Mouse (Mus musculus) embryo, embryonic 10 days (tissue): ENCODE data around the gene Sept3.
"Not testable (repeated sequence)": the region's sequence is repeated elsewhere in the genome, so short reads cannot be mapped to it uniquely, and the experiment has no call there.

Experiments
- DNase-seq: peaks from one replicate; pipeline ENCODE4 v3.0.0-alpha.2; 2015; ENCODE audit warnings: low spot score

The Sept3 gene

GRCm38 (mm10) chr15:82274593-82274926, at the start of gene Sept3:
Sept3 (plus strand) TSS chr15:82274893.
- no peak for DNase-seq

DNA sequence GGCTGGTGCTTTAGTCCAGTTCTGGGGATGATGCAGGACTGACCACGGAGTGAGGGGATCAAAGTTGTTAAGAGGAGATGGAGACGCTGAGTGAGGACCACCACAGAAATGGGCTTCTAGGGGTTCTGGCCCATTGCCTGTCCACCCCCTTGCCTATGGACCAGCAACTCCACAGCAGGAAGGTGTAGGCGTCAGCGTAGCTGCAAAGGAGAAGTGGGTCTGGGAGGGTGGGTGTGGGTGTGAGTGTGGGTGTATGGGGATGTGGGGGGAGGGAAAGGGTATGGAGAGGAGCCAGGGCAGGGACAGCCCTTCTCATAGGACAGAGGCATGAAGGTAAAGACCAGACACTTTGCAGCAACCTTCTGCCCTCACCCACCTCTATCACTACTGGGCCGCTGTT, 48.9 kb upstream of the Sept3 start:
- no peak for DNase-seq

- no peak for DNase-seq
Observed at GRCm38 (mm10) chr15:82229542-82230045, 45.1 kb upstream of the Sept3 start.

GRCm38 (mm10) chr15:82230098-82230611, 44.5 kb upstream of the Sept3 start:
- no peak for DNase-seq

- no peak for DNase-seq
Observed at GRCm38 (mm10) chr15:82231100-82231499, 43.6 kb upstream of the Sept3 start.

GRCm38 (mm10) chr15:82231591-82232378, 42.9 kb upstream of the Sept3 start:
- DNase-seq, result no peak

DNA sequence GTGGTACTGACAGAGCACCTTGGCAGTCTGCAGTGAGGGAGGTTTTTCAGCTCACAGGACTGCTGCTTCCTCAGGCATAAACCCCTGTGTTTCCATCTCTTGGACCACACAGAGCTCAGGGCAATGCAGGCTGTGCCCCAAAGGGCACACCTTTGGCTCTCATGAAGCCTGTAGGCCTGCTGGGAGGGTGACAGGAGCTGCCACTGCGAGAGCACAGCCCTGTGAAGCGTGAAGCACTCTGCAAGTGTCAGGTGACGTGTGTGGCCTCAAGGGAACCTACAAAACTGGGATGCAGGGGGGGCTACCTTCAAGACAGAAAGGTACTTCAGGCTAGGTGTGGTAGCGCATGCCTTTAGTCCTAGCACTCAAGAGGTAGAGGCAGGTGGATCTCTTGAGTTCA, 42.0 kb upstream of the Sept3 start:
- no peak for DNase-seq

DNA sequence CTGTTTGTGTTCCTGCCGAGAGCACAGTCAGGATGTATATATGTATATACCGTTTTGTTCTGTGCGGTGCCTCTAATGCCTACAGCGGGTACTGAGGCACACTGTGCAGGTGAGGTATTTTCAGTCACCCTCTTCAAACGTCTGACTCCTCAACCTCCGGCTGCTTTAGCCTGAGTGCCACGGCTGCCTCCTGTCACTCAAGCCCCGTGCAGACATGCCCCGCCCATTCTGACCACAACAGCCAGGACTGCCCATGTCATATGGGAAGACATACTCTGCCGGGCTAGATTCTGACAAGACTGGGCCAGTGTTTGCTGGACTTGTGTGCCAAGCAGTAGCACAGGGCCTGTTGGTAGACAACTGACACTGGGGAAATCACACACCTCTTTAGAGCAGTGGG, 39.0 kb upstream of the Sept3 start:
- no peak for DNase-seq

DNA sequence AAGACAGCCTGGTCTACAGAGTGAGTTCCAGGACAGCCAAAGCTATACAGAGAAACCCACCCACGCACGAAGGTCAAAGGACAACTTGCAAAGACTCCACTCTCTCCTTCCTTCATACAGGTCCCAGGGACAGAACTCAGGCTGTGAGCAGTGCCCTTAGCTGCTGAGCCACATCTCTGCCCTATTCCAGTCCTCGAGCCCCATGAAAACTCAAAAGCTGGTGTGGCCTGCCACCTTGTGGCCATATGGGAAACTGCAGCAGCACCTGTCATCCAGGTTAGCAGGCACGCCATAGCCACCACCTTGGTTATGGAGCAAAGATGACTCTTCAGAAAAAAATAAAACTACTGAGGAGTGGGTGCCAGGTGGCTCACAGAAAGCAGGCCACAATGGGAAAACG, 38.1 kb upstream of the Sept3 start:
- DNase-seq, result peak; percentile 81

- DNase-seq, result no peak
Observed at GRCm38 (mm10) chr15:82243311-82243710, 31.4 kb upstream of the Sept3 start.

GRCm38 (mm10) chr15:82243742-82244114, 31.0 kb upstream of the Sept3 start:
- DNase-seq, result no peak

GRCm38 (mm10) chr15:82244115-82244804, 30.4 kb upstream of the Sept3 start, which contains the start of gene Cenpm:
Cenpm (minus strand) TSS chr15:82244748.
- DNase-seq, result peak; percentile 97

DNA sequence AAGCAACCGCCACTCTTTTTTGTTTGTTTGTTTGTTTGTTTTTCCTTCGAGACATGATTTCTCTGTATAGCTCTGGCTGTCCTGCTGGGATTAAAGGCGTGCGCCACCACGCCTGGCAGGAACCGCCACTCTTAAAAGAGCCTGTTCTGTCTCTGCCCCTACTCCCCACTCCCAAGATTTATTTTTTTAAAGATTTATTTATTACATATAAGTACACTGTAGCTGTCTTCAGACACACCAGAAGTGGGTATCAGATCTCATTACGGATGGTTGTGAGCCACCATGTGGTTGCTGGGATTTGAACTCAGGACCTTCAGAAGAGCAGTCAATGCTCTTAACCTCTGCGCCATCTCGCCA, 29.9 kb upstream of the Sept3 start:
- not testable (repeated sequence) for DNase-seq

- DNase-seq, result no peak
Observed at GRCm38 (mm10) chr15:82247131-82247776, 27.4 kb upstream of the Sept3 start.

- no peak for DNase-seq
Observed at GRCm38 (mm10) chr15:82251579-82251978, 23.1 kb upstream of the Sept3 start.

DNA sequence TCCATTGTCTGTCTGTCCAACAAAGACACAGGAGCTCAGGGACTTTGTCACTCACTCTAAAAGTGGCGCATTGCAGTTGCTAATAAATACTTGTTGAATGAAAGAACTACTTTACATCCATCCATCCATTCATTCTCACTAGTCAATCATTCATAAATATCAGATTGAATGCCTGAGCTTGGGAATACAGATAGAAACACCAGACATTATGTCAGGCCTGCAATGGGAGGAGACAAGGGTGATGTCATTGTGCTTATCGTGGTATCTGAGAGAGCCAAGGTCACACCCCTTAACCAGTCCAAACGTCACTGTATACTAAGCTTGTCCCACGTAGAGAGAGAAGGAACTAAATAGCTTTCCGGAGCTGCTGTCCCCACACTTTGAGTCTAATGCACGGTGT, 22.6 kb upstream of the Sept3 start, which contains the start of gene 1500009C09Rik:
1500009C09Rik (plus strand) TSS at position 301 of the 400 bp plus-strand sequence.
- DNase-seq, result no peak

GRCm38 (mm10) chr15:82255248-82255647, 19.4 kb upstream of the Sept3 start:
- DNase-seq, result no peak

DNA sequence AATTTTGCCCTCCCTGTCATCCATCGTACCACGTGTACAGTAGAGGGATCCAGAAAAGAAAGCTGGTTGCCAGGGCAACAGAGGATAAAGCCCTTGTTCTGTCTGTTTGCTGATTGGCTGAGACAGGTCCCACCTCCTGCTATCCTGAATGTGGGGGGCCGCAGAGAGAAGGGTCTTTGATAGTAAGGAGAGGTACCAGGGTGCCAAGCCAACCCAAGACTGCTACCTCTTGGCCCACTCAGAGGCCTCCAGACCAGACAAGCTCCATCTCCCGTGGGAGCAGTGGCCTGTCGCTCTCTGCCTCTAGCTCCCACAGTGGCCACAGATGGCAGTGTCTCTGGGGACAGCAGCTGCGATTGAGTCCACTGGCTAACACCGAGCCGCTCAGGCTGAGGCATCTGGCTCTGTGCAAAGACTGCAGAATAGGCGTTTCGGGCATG, 18.7 kb upstream of the Sept3 start:
- peak; percentile 48 for DNase-seq

- DNase-seq, result peak; percentile 85
Observed at GRCm38 (mm10) chr15:82259510-82259909, 15.2 kb upstream of the Sept3 start.

DNA sequence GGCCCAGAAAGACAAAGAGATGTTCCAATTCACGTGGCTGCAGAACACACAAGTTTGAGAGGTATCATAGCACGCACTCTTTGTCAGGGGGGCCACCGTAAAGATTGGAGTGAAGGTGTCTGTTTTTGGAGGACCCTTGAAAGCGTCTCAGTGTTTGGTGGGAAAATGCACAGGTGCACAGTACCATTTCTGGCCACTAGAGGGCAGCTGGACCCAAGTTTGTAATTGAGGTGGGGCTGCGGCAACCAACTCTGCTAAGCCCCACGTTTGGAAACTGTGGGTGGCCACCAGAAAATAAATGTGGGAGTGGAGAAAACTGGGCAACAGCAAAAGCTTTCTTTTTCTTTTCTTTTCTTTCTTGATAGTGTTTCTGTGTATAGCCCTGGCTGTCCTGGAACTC, 8.3 kb upstream of the Sept3 start:
- DNase-seq, result peak; percentile 77

DNA sequence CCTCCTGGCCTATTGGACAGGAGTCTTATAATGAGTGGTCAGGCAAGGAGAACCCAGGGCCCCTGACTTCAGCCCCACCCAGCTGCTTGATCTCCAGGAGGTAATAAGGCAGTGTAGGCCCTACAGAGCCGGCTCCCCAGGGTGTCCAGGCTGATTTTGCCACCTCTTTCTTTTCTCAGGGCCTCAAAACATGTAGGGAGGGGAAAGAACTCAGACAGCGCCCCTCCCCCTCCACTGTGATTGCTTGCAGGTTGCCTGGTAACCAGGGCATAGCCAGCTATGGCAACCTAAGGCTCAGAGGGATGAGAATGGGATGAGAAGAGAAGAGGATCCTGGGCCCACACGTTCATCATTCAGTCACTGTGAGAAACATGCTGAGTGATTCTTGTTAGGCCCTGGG, 6.5 kb upstream of the Sept3 start:
- peak; percentile 41 for DNase-seq

- no peak for DNase-seq
Observed at GRCm38 (mm10) chr15:82268783-82269182, 5.9 kb upstream of the Sept3 start.

DNA sequence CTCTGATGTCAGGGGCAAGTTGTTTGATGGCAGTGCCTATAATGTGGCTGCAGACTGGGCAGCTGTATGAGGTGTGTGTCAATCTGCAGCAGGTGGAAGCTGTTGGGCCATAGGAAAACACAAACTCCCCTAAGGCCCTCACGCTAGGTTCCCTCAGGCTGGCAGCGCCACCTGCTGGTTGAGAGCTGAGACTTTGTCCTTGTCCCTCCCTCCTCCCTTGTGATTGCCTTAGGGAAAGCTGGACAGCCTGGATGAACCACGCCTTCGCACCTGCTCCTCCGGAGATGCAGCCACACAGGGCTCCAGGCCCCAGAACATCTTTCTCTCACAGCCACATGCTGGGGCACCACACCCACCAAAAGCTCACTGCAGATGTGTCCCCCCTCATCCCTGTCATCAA, 3.5 kb upstream of the Sept3 start:
- DNase-seq, result peak; percentile 95
